Mouse (Mus musculus): ENCODE measurements around the gene Magi1.

- TF ChIP-seq POLR2A (IDR thresholded peaks at IDR 0.05; ENCODE audit: insufficient read depth, low read depth, low read length) (no peak), CTCF (IDR thresholded peaks at IDR 0.05; ENCODE audit: insufficient read depth, low read depth, low read length) (no peak)
Measured at GRCm38 (mm10) chr6:93818494-93818893, 465.2 kb downstream of the Magi1 start.

Data from olfactory bulb, adult 2 months (tissue).